Mouse (Mus musculus): ENCODE data around the gene Thegl. TPM values are rescaled to one million over a fixed set of nuclear protein-coding genes. Genes with fewer than 3 reads are reported as not detected.
"Not testable (repeated sequence)": the region's sequence is repeated elsewhere in the genome, so short reads cannot be mapped to it uniquely, and the experiment has no call there.

The Thegl gene
- polyA plus RNA-seq, 1 experiment from 2014 or later = 0.40 TPM

DNA sequence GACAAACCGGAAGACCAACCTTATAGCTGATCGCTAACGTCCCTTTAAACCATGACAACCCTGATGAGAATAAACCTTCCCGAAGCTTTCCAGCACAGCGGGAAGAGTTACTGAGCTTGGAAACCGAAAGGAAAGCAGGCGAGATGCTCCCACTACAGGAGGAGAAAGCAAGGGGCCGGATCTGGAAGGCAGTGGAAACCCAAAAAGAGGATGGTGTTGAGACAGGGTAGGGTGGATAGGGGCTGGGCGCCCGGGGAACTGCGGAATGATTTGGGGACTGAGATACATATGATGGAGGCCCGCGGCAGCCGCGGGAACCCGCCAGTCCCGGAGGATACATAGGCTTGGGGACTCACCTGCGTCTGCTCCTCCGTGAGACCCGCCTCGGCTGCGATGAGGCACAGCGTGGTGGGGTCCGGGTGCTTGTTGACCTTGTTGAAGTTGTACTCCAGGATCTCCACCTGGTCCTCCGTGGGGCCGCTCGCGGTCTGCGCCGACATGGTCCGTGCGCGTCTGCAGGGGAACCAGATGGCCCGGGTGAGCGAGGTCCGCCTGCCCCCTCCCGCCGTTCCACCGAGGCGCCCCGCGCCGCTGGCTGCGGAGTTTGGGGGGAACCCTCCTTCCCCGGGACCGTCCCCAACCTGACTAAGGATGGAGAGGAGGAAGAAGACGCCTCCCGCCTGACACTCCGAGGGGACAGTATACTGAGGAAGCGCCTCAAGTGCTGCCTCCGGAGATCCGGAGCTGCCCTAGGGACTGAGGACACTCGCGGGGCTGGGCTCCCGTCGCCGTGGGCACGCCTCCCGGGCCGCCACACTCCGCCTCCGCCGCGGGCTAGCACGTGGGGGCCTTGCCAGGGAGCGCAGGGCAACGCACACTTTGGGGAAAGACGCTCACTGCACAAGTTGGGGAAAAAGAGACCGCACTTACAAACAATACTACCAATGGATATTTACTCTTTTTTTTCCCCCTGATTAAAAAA, 79.0 kb downstream of the Thegl start:
- H3K9me3 ChIP-seq (ENCODE audit: control insufficient read depth, low read length) = no peaks in the 10 kb centered on the region
- WGBS = under 1% methylated on average over 69 of the region's 69 CpGs
- peak overlapping the region; percentile 63 for H3K9ac ChIP-seq (replicated peaks; ENCODE audit: low read depth, low read length)
- no peaks in the 10 kb centered on the region for H3K27me3 ChIP-seq (ENCODE audit: control insufficient read depth, insufficient read depth, low read length)
- ATAC-seq (ENCODE audit: low read depth) = peak; percentile 75
- no peaks in the 10 kb centered on the region for H3K36me3 ChIP-seq (ENCODE audit: control insufficient read depth, insufficient read depth, low read length)
- peak overlapping the region; percentile 69 for H3K27ac ChIP-seq (ENCODE audit: low read depth, low read length)
- peaks cover 5% of the 10 kb centered on the region; the same call in 1 of the 2 replicates for H3K4me1 ChIP-seq (ENCODE audit: control insufficient read depth, insufficient read depth, low read length)
- H3K4me2 ChIP-seq (ENCODE audit: low read depth, low read length) = peak overlapping the region; percentile 99
- peak overlapping the region; percentile 72 for H3K4me3 ChIP-seq (ENCODE audit: low read depth, low read length)

GRCm38 (mm10) chr5:77096194-77096593, 80.4 kb downstream of the Thegl start:
- H3K36me3 ChIP-seq (ENCODE audit: control insufficient read depth, insufficient read depth, low read length); H3K4me2 ChIP-seq (ENCODE audit: low read depth, low read length); H3K27ac ChIP-seq (ENCODE audit: low read depth, low read length); H3K4me3 ChIP-seq (ENCODE audit: low read depth, low read length); H3K4me1 ChIP-seq (ENCODE audit: control insufficient read depth, insufficient read depth, low read length); ATAC-seq (ENCODE audit: low read depth); H3K9ac ChIP-seq (replicated peaks; ENCODE audit: low read depth, low read length); H3K27me3 ChIP-seq (ENCODE audit: control insufficient read depth, insufficient read depth, low read length); H3K9me3 ChIP-seq (ENCODE audit: control insufficient read depth, low read length): not testable (repeated sequence)
- 90% methylated on average over 3 of the region's 3 CpGs for WGBS

GRCm38 (mm10) chr5:77097686-77098085, 81.9 kb downstream of the Thegl start:
- Histone ChIP-seq H3K4me2 (ENCODE audit: low read depth, low read length) (no peak overlapping the region), H3K4me3 (ENCODE audit: low read depth, low read length) (no peak overlapping the region), H3K36me3 (ENCODE audit: control insufficient read depth, insufficient read depth, low read length) (no peaks in the 10 kb centered on the region), H3K9me3 (ENCODE audit: control insufficient read depth, low read length) (no peaks in the 10 kb centered on the region), H3K27ac (ENCODE audit: low read depth, low read length) (peak overlapping the region; percentile 44), H3K4me1 (ENCODE audit: control insufficient read depth, insufficient read depth, low read length) (no peaks in the 10 kb centered on the region), H3K9ac (replicated peaks; ENCODE audit: low read depth, low read length) (no peak overlapping the region), H3K27me3 (ENCODE audit: control insufficient read depth, insufficient read depth, low read length) (no peaks in the 10 kb centered on the region)
- WGBS = 55% methylated on average over 6 of the region's 6 CpGs
- no peak for ATAC-seq (ENCODE audit: low read depth)

DNA sequence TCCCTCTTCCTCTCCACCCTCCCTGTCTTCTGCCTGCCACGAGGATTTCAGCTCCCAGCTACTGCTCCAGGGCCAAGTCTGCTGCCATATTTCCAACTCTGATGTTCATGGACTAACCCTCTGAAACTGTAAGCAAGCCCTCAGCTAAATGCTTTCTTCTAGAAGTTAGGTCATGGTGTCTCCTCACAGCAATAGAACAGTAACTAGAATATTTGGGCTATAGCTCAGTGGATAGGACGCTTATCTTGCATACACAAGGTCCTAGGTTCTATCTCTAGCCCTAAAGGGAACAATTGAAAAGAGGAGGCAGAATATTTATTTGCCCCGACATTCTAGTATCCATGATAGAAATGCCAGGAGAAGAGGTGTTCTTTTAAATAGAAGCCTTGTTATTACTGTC, 83.1 kb downstream of the Thegl start:
- Histone ChIP-seq H3K4me2 (ENCODE audit: low read depth, low read length) (no peak overlapping the region), H3K4me3 (ENCODE audit: low read depth, low read length) (no peak overlapping the region), H3K9ac (replicated peaks; ENCODE audit: low read depth, low read length) (no peak overlapping the region), H3K27me3 (ENCODE audit: control insufficient read depth, insufficient read depth, low read length) (no peaks in the 10 kb centered on the region), H3K27ac (ENCODE audit: low read depth, low read length) (no peak overlapping the region), H3K4me1 (ENCODE audit: control insufficient read depth, insufficient read depth, low read length) (no peaks in the 10 kb centered on the region), H3K9me3 (ENCODE audit: control insufficient read depth, low read length) (no peaks in the 10 kb centered on the region), H3K36me3 (ENCODE audit: control insufficient read depth, insufficient read depth, low read length) (no peaks in the 10 kb centered on the region)
- 66% methylated on average over 3 of the region's 3 CpGs for WGBS
- no peak for ATAC-seq (ENCODE audit: low read depth)

DNA sequence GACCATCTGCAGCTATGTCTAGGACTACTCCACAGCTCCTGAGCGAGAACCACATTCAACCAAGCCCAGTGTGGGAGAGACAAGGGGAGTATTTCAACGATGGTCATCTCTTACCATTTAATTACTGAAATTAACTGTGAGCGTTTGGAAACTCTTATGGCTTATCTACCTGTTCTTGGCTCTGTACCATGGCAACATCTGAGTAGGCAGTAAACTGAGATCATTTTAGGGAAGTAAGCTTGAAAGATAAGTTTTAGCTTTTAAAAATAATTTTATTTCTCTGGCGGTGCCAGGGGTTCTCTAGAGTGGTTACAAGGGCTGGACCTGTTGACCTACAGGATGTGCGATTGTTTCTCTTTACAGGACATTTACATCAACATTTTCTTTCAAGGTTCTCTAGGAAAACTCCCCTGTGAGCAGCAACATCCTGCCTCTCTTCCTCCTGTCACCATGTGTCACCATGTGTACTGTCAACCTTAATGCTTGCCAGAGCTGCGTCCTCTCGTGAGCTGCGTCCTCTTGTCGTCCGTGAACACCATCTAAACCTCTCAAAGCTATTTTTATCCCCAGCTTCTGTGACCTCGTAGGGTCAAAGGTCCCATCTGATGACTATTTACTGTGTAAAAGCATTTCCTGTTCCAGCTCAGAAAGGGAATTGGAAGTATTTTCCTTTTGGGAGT, 83.6 kb downstream of the Thegl start:
- Histone ChIP-seq H3K4me2 (ENCODE audit: low read depth, low read length) (no peak overlapping the region), H3K4me1 (ENCODE audit: control insufficient read depth, insufficient read depth, low read length) (no peaks in the 10 kb centered on the region), H3K9me3 (ENCODE audit: control insufficient read depth, low read length) (no peaks in the 10 kb centered on the region), H3K9ac (replicated peaks; ENCODE audit: low read depth, low read length) (no peak overlapping the region), H3K36me3 (ENCODE audit: control insufficient read depth, insufficient read depth, low read length) (no peaks in the 10 kb centered on the region), H3K27ac (ENCODE audit: low read depth, low read length) (no peak overlapping the region), H3K27me3 (ENCODE audit: control insufficient read depth, insufficient read depth, low read length) (no peaks in the 10 kb centered on the region), H3K4me3 (ENCODE audit: low read depth, low read length) (no peak overlapping the region)
- 79% methylated on average over 11 of the region's 11 CpGs for WGBS
- no peak for ATAC-seq (ENCODE audit: low read depth)

DNA sequence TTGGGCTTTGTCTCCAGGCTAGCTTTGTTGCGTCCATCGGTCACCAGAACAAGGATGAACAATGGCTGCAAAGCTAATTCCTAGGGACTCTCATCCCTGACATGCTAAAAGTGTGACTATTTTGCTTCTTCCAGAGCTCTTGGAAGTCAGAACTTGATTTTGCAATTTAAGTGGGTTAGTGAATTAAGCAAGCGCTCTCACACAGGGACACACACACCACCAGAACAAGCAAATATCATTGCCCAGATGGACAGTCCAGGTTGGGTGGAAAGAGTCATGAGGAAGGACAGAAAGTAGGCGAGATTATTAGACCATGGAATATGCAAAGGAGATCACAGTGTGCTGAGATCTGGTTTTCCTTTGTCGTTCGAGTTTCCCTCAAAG, 84.2 kb downstream of the Thegl start:
- H3K4me1 ChIP-seq (ENCODE audit: control insufficient read depth, insufficient read depth, low read length) = no peaks in the 10 kb centered on the region
- no peak overlapping the region for H3K27ac ChIP-seq (ENCODE audit: low read depth, low read length)
- H3K9me3 ChIP-seq (ENCODE audit: control insufficient read depth, low read length) = no peaks in the 10 kb centered on the region
- H3K27me3 ChIP-seq (ENCODE audit: control insufficient read depth, insufficient read depth, low read length) = no peaks in the 10 kb centered on the region
- H3K9ac ChIP-seq (replicated peaks; ENCODE audit: low read depth, low read length) = no peak overlapping the region
- no peak overlapping the region for H3K4me2 ChIP-seq (ENCODE audit: low read depth, low read length)
- H3K4me3 ChIP-seq (ENCODE audit: low read depth, low read length) = no peak overlapping the region
- H3K36me3 ChIP-seq (ENCODE audit: control insufficient read depth, insufficient read depth, low read length) = no peaks in the 10 kb centered on the region
- 82% methylated on average over 6 of the region's 6 CpGs for WGBS
- ATAC-seq (ENCODE audit: low read depth) = no peak

GRCm38 (mm10) chr5:77100691-77101090, 84.9 kb downstream of the Thegl start:
- Histone ChIP-seq H3K4me2 (ENCODE audit: low read depth, low read length) (no peak overlapping the region), H3K27ac (ENCODE audit: low read depth, low read length) (no peak overlapping the region), H3K9ac (replicated peaks; ENCODE audit: low read depth, low read length) (no peak overlapping the region), H3K36me3 (ENCODE audit: control insufficient read depth, insufficient read depth, low read length) (no peaks in the 10 kb centered on the region), H3K4me3 (ENCODE audit: low read depth, low read length) (no peak overlapping the region), H3K4me1 (ENCODE audit: control insufficient read depth, insufficient read depth, low read length) (no peaks in the 10 kb centered on the region), H3K27me3 (ENCODE audit: control insufficient read depth, insufficient read depth, low read length) (no peaks in the 10 kb centered on the region), H3K9me3 (ENCODE audit: control insufficient read depth, low read length) (no peaks in the 10 kb centered on the region)
- ATAC-seq (ENCODE audit: low read depth) = no peak
- WGBS = 83% methylated on average over 6 of the region's 6 CpGs

GRCm38 (mm10) chr5:77102522-77103365, 86.9 kb downstream of the Thegl start:
- no peak overlapping the region for H3K4me3 ChIP-seq (ENCODE audit: low read depth, low read length)
- H3K36me3 ChIP-seq (ENCODE audit: control insufficient read depth, insufficient read depth, low read length) = no peaks in the 10 kb centered on the region
- H3K9me3 ChIP-seq (ENCODE audit: control insufficient read depth, low read length) = no peaks in the 10 kb centered on the region
- H3K4me2 ChIP-seq (ENCODE audit: low read depth, low read length) = no peak overlapping the region
- peak; percentile 36; the same call in 1 of the 2 replicates for ATAC-seq (ENCODE audit: low read depth)
- peak overlapping the region; percentile 39; the same call in 1 of the 2 replicates for H3K27ac ChIP-seq (ENCODE audit: low read depth, low read length)
- no peaks in the 10 kb centered on the region for H3K4me1 ChIP-seq (ENCODE audit: control insufficient read depth, insufficient read depth, low read length)
- no peaks in the 10 kb centered on the region for H3K27me3 ChIP-seq (ENCODE audit: control insufficient read depth, insufficient read depth, low read length)
- no peak overlapping the region for H3K9ac ChIP-seq (replicated peaks; ENCODE audit: low read depth, low read length)
- WGBS = 71% methylated on average over 15 of the region's 15 CpGs
